Mouse (Mus musculus) embryonic facial prominence, embryonic 15.5 days (tissue): ENCODE measurements around the gene 4931440F15Rik. TPM values are rescaled to one million over a fixed set of nuclear protein-coding genes. Genes with fewer than 3 reads are reported as not detected.

ENCODE experiments used
- ATAC-seq: fragments of 200-750 bp; cut with Nextera tagmentation; 2 replicates; pipeline ENCODE4 v1.8.0; 2017; ENCODE audit warnings: low read depth, moderate TSS enrichment; ENCODE audit not compliant: insufficient number of reproducible peaks, low FRiP score, low TSS enrichment
- H3K27ac ChIP-seq: fragments of 300-500 bp; sonication (generic); replicated peaks from 2 replicates; pipeline ENCODE4 v1.5.1; 2015; ENCODE audit warnings: mild to moderate bottlenecking, inconsistent platforms
- H3K27me3 ChIP-seq: fragments of 300-500 bp; sonication (generic); 2 replicates; pipeline ENCODE4 v1.6.1; 2015; ENCODE audit warnings: inconsistent platforms
- H3K36me3 ChIP-seq: fragments of 300-500 bp; sonication (generic); 2 replicates; pipeline ENCODE4 v1.6.1; 2015; ENCODE audit warnings: mild to moderate bottlenecking, inconsistent platforms
- H3K4me1 ChIP-seq: fragments of 300-500 bp; sonication (generic); 2 replicates; pipeline ENCODE4 v1.6.1; 2015; ENCODE audit warnings: inconsistent platforms
- H3K4me2 ChIP-seq: fragments of 300-500 bp; sonication (generic); replicated peaks from 2 replicates; pipeline ENCODE4 v1.6.1; 2015; ENCODE audit warnings: mild to moderate bottlenecking, inconsistent platforms
- H3K4me3 ChIP-seq: fragments of 300-500 bp; sonication (generic); replicated peaks from 2 replicates; pipeline ENCODE4 v1.5.1; 2015; ENCODE audit warnings: mild to moderate bottlenecking, inconsistent platforms
- H3K9ac ChIP-seq: fragments of 300-500 bp; sonication (generic); 2 replicates; pipeline ENCODE4 v1.6.1; 2015; ENCODE audit warnings: inconsistent platforms
- H3K9me3 ChIP-seq: fragments of 300-500 bp; sonication (generic); replicated peaks from 2 replicates; pipeline ENCODE4 v1.6.1; 2016; ENCODE audit warnings: inconsistent platforms
- WGBS: fragments of 180-500 bp; shearing (Covaris S2); methylation state at CpG from one replicate; pipeline ENCODE4 v1.1.7; 2015; 5-methylcytosine and 5-hydroxymethylcytosine counted together
- polyA plus RNA-seq: library from polyadenylated mRNA; unstranded; fragments of >200 nt; fragmentation: Nextera tagmentation; extraction: Ambion mirVana; gene quantifications from 2 replicates; pipeline ENCODE4 v1.2.1, GENCODE M21; 2015

4931440F15Rik gene
- polyA plus RNA-seq, 1 experiment from 2014 or later, result 0.24 TPM

DNA sequence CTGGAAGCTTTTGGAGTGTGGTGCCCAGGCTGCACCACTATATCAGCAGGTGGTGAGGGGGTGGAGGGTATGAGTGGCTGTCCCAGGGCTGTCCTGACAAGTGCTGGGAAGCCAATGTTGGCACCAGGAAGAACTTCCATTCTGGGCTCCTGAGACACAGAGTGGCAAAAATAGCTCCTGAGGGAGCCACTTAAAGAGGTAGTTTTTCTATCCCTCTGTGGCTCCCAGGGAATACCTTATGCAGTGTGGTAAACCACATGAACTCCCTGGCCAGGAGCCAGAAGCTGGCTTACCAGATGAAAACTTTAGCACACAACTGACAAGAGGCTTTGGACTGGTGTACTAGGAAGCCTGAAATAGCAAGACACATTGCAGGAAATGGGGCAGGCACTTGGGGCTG, 47.5 kb downstream of the 4931440F15Rik start:
- no peak overlapping the region for H3K4me2 ChIP-seq
- H3K4me1 ChIP-seq, result no peaks in the 10 kb centered on the region
- peak; percentile 67 for ATAC-seq
- no peak overlapping the region for H3K9ac ChIP-seq
- no peak overlapping the region for H3K27ac ChIP-seq
- no peaks in the 10 kb centered on the region for H3K36me3 ChIP-seq
- no peaks in the 10 kb centered on the region for H3K9me3 ChIP-seq
- H3K27me3 ChIP-seq, result no peaks in the 10 kb centered on the region
- no peak overlapping the region for H3K4me3 ChIP-seq

DNA sequence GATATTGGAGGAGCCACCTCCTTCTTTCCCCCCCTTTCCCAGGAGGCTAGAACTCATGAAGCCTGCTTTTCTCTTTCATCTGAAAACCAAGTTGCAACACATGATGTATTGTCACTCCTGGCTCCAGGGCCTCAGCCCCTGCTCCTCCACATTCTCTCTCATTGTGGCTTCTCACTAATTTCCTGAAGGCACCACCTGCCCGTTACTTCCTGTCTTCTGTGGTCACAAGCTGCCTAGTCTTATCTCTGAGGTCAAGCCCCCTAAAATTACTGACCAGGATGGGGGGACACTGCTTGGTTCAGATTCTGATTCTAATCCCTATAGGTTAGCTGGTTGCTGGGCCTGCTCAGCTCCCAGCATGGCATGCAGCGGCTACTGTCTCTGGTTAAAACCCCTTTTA, 50.7 kb downstream of the 4931440F15Rik start:
- ATAC-seq, result no peak
- no peaks in the 10 kb centered on the region for H3K4me1 ChIP-seq

DNA sequence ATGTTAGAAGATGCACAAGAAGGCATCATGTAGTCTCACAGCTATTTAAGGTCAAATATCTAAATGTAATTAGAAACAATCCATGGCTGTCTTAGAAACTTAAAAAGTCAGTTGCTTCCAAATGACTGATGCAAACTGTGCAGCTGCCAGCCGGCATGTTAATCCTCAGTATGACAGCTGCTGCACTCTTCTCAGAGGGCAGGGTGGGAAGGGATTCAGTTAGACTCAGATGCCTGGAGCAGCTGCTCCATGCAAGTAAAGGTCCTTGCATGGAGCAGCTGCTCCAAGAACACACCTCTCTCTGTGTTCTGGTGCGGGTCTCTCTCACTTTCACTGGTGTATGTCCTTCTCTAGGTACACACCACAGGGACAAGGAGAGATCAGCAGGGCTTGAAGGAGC, 51.2 kb downstream of the 4931440F15Rik start:
- H3K4me1 ChIP-seq, result no peaks in the 10 kb centered on the region
- no peak overlapping the region for H3K4me2 ChIP-seq
- peak; percentile 73; the same call in 1 of the 2 replicates for ATAC-seq
- H3K36me3 ChIP-seq, result no peaks in the 10 kb centered on the region
- H3K9me3 ChIP-seq, result no peaks in the 10 kb centered on the region
- WGBS, result 38% methylated on average over 2 of the region's 2 CpGs
- H3K27me3 ChIP-seq, result no peaks in the 10 kb centered on the region
- 0 out of 2 replicates have a peak overlapping the region, but pooled peaks have one; percentile 6 for H3K27ac ChIP-seq
- H3K9ac ChIP-seq, result no peak overlapping the region
- H3K4me3 ChIP-seq, result no peak overlapping the region

More for the DNA sequence above, 50.7 kb downstream of the 4931440F15Rik start:
- H3K4me2 ChIP-seq, result no peak overlapping the region
- H3K27ac ChIP-seq, result 0 out of 2 replicates have a peak overlapping the region, but pooled peaks have one; percentile 6
- H3K36me3 ChIP-seq, result no peaks in the 10 kb centered on the region
- WGBS, result 53% methylated on average over 2 of the region's 2 CpGs
- H3K27me3 ChIP-seq, result no peaks in the 10 kb centered on the region
- no peaks in the 10 kb centered on the region for H3K9me3 ChIP-seq
- no peak overlapping the region for H3K4me3 ChIP-seq
- no peak overlapping the region for H3K9ac ChIP-seq

Other genes with a start within 250 kb of the 4931440F15Rik start
- 82.4 and 94.4 TPM in 2 replicates for gene Rtn4, start 132.7 kb downstream of the 4931440F15Rik start, polyA plus RNA-seq
- gene Eml6, start 200.4 kb upstream of the 4931440F15Rik start, polyA plus RNA-seq, result 0.91 and 1.2 TPM in 2 replicates